Mouse (Mus musculus) MEL (cell line): ENCODE measurements around the gene Glipr2.

Experiments
- CHD1 ChIP-seq: IDR thresholded peaks from 2 replicates; pipeline ENCODE4 v1.6.1; 2012; ENCODE audit warnings: low read depth, mild to moderate bottlenecking, inconsistent platforms, low read length, improper control_type of control experiment
- CTCF ChIP-seq, 3 experiments: IDR thresholded peaks in 2 of 3; conservative IDR thresholded peaks in 1 of 3; 2 replicates each; pipeline ENCODE4 v1.5.1; 2011 to 2012; ENCODE audit warnings: low read length in 3 of 3, low read depth in 2 of 3, mild to moderate bottlenecking in 2 of 3, improper control_type of control experiment in 1 of 3, inconsistent platforms in 1 of 3, mixed read lengths in 1 of 3, moderate library complexity in 1 of 3; ENCODE audit not compliant: control insufficient read depth in 1 of 3, insufficient read depth in 1 of 3, poor library complexity in 1 of 3, severe bottlenecking in 1 of 3
- EP300 ChIP-seq, 2 experiments: IDR thresholded peaks; 2 replicates each; pipeline ENCODE4 v1.6.1; 2011; ENCODE audit warnings: improper control_type of control experiment in 2 of 2, low read length in 2 of 2, low read depth in 1 of 2, mild to moderate bottlenecking in 1 of 2
- HCFC1 ChIP-seq: IDR thresholded peaks from 2 replicates; pipeline ENCODE4 v1.6.1; 2012; ENCODE audit warnings: low read depth, mild to moderate bottlenecking, inconsistent platforms, low read length, improper control_type of control experiment, moderate library complexity
- MAFK ChIP-seq: IDR thresholded peaks from 2 replicates; pipeline ENCODE4 v1.6.1; 2011; ENCODE audit warnings: low read depth, mild to moderate bottlenecking, low read length, improper control_type of control experiment, borderline replicate concordance
- MEF2A ChIP-seq: IDR thresholded peaks from 2 replicates; pipeline ENCODE4 v1.6.1; 2014; ENCODE audit warnings: low read depth, mild to moderate bottlenecking, inconsistent platforms, low read length, improper control_type of control experiment; ENCODE audit not compliant: poor library complexity, insufficient replicate concordance, severe bottlenecking; ENCODE audit errors: extremely low read depth
- MXI1 ChIP-seq: IDR thresholded peaks from 2 replicates; pipeline ENCODE4 v1.6.1; 2011; ENCODE audit warnings: mild to moderate bottlenecking, low read depth, low read length, improper control_type of control experiment
- POLR2A ChIP-seq, 2 experiments: IDR thresholded peaks; 2 replicates each; pipeline ENCODE4 v1.6.1; 2011 to 2012; ENCODE audit warnings: low read length in 2 of 2, mild to moderate bottlenecking in 2 of 2, control low read depth in 1 of 2, improper control_type of control experiment in 1 of 2, low read depth in 1 of 2, moderate library complexity in 1 of 2; ENCODE audit not compliant: control insufficient read depth in 1 of 2, insufficient read depth in 1 of 2, poor library complexity in 1 of 2
- TCF12 ChIP-seq: IDR thresholded peaks from 2 replicates; pipeline ENCODE4 v1.6.1; 2014; ENCODE audit warnings: low read depth, mild to moderate bottlenecking, inconsistent platforms, low read length, improper control_type of control experiment, moderate library complexity
- USF2 ChIP-seq, 2 experiments: IDR thresholded peaks; 2 replicates each; pipeline ENCODE4 v1.6.1; 2011 to 2012; ENCODE audit warnings: improper control_type of control experiment in 2 of 2, low read length in 2 of 2, borderline replicate concordance in 1 of 2, inconsistent platforms in 1 of 2, low read depth in 1 of 2, mild to moderate bottlenecking in 1 of 2; ENCODE audit not compliant: insufficient read depth in 1 of 2

DNA sequence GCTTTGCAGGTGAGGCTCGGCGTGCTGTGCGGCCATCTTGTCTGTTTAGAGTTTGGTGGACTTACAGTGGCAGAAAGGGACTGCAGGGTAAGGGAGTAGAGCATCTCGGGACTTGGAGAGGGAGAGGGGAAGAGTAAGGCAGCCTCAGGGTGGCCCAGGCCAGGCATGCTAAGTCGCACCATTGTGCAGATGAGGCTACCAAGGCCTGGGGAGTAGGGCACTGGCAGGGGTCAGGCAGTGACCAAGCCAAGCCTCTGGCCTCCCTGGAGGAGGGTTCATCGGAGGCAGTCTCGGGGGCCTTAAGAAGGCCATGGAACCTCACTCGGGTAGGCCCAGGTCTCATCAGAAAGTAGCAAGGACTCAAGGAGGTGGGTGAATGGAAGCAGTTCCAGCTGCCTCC lies 14.8 kb upstream of the Glipr2 start:
- TF ChIP-seq POLR2A (IDR thresholded peaks at IDR 0.05; ENCODE audit: control insufficient read depth in 1 of 2, insufficient read depth in 1 of 2, low read depth in 1 of 2, low read length in 2 of 2, poor library complexity in 1 of 2) (no peak), MEF2A (no peak), USF2 (IDR thresholded peaks at IDR 0.05; ENCODE audit: borderline replicate concordance in 1 of 2, insufficient read depth in 1 of 2, low read depth in 1 of 2, low read length in 2 of 2) (no peak), TCF12 (no peak), CHD1 (no peak), EP300 (IDR thresholded peaks at IDR 0.05; ENCODE audit: low read depth in 1 of 2, low read length in 2 of 2) (no peak), MXI1 (no peak), MAFK (no peak), HCFC1 (no peak), CTCF (IDR thresholded peaks at IDR 0.05 in 2 of 3, conservative IDR thresholded peaks at IDR 0.05 in 1 of 3; ENCODE audit: control insufficient read depth in 1 of 3, insufficient read depth in 1 of 3, low read depth in 2 of 3, low read length in 3 of 3, poor library complexity in 1 of 3, severe bottlenecking in 1 of 3) (no peak)
